Comparison of ENCODE assay signal across 8 mouse cellular contexts in the genomic region with DNA sequence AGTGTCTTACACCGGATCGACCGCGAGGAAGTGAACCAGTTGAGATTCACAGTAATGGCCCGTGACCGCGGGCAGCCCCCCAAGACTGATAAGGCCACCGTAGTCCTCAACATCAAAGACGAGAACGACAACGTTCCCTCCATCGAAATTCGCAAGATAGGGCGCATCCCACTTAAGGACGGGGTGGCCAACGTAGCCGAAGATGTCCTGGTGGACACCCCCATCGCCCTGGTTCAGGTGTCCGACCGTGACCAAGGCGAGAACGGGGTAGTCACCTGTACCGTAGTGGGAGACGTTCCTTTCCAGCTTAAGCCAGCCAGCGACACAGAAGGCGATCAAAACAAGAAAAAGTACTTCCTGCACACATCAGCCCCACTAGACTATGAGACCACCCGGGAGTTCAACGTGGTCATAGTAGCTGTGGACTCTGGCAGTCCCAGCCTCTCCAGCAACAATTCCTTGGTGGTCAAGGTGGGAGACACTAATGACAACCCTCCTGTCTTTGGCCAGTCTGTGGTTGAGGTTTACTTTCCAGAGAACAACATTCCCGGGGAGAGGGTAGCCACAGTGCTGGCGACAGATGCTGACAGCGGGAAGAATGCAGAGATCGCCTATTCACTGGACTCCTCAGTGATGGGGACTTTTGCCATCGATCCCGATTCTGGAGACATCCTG. TPM values are rescaled to one million over a fixed set of nuclear protein-coding genes. Genes with fewer than 3 reads are reported as not detected.
DNase-seq lines count a peak whose midpoint lies in the region; ATAC-seq and TF ChIP-seq lines count a peak whose summit lies in the region.

No protein-coding gene starts in this region.

- TF ChIP-seq CTCF in stomach, postnatal 0 days (IDR thresholded peaks at IDR 0.05; ENCODE audit: low read depth), result no peak

- TF ChIP-seq EP300 in stomach, postnatal 0 days (optimal IDR thresholded peaks at IDR 0.05), result no peak

- peaks cover 25% of the 10 kb centered on the region for H3K27me3 ChIP-seq in lung, embryonic 15.5 days
- 0 out of 2 replicates have a peak, but pooled peaks cover 3% of the 10 kb centered on the region for H3K27me3 ChIP-seq in heart, embryonic 16.5 days (ENCODE audit: control insufficient read depth, insufficient read depth, low read length)
- peaks cover 68% of the 10 kb centered on the region for H3K27me3 ChIP-seq in liver, embryonic 16.5 days (ENCODE audit: control insufficient read depth, insufficient read depth, low read depth, low read length)
- H3K27me3 ChIP-seq in stomach, postnatal 0 days (ENCODE audit: control insufficient read depth, insufficient read depth, low read length), result peaks cover 2% of the 10 kb centered on the region; the same call in 1 of the 2 replicates

- no peaks in the 10 kb centered on the region for H3K36me3 ChIP-seq in lung, embryonic 15.5 days
- H3K36me3 ChIP-seq in heart, embryonic 16.5 days (ENCODE audit: control insufficient read depth, insufficient read depth), result no peaks in the 10 kb centered on the region
- no peaks in the 10 kb centered on the region for H3K36me3 ChIP-seq in liver, embryonic 16.5 days (ENCODE audit: control insufficient read depth, insufficient read depth)
- no peaks in the 10 kb centered on the region for H3K36me3 ChIP-seq in stomach, postnatal 0 days (ENCODE audit: control insufficient read depth, insufficient read depth, low read length)

- H3K9ac ChIP-seq in lung, embryonic 15.5 days, result no peak overlapping the region
- peak overlapping the region; percentile 91 for H3K9ac ChIP-seq in heart, embryonic 16.5 days (ENCODE audit: low read length)
- H3K9ac ChIP-seq in liver, embryonic 16.5 days (ENCODE audit: low read depth, low read length), result no peak overlapping the region
- H3K9ac ChIP-seq in stomach, postnatal 0 days (ENCODE audit: low read length), result peak overlapping the region; percentile 58

- no peak for ATAC-seq in lung, embryonic 15.5 days (ENCODE audit: borderline replicate concordance, extremely low read depth, low FRiP score, low TSS enrichment)
- ATAC-seq in heart, embryonic 16.5 days (replicated peaks; ENCODE audit: extremely low read depth, insufficient read depth, low FRiP score), result no peak
- ATAC-seq in liver, embryonic 16.5 days (ENCODE audit: low read depth), result no peak
- ATAC-seq in stomach, postnatal 0 days (ENCODE audit: low FRiP score, low TSS enrichment), result no peak
- ATAC-seq in frontal cortex, adult (ENCODE audit: low TSS enrichment), result no peak

- WGBS in lung, embryonic 15.5 days, result 6% methylated on average over 34 of the region's 34 CpGs
- 7% methylated on average over 34 of the region's 34 CpGs for WGBS in heart, embryonic 16.5 days
- WGBS in liver, embryonic 16.5 days (ENCODE audit: insufficient replicate concordance), result 7% methylated on average over 34 of the region's 34 CpGs
- 5% methylated on average over 34 of the region's 34 CpGs for WGBS in stomach, postnatal 0 days

- H3K27ac ChIP-seq in lung, embryonic 15.5 days, result no peak overlapping the region
- peak overlapping the region; percentile 46 for H3K27ac ChIP-seq in heart, embryonic 16.5 days (ENCODE audit: low read length)
- no peak overlapping the region for H3K27ac ChIP-seq in liver, embryonic 16.5 days (ENCODE audit: low read length)
- no peak overlapping the region for H3K27ac ChIP-seq in stomach, postnatal 0 days (replicated peaks)

- H3K9me3 ChIP-seq in lung, embryonic 15.5 days, result no peaks in the 10 kb centered on the region
- H3K9me3 ChIP-seq in heart, embryonic 16.5 days (replicated peaks; ENCODE audit: control insufficient read depth, low read length), result no peaks in the 10 kb centered on the region
- H3K9me3 ChIP-seq in liver, embryonic 16.5 days (replicated peaks; ENCODE audit: control insufficient read depth, low read length), result no peaks in the 10 kb centered on the region
- H3K9me3 ChIP-seq in stomach, postnatal 0 days (ENCODE audit: control insufficient read depth, low read length), result no peaks in the 10 kb centered on the region

- H3K4me2 ChIP-seq in lung, embryonic 15.5 days, result peak overlapping the region; percentile 98
- peak overlapping the region; percentile 97 for H3K4me2 ChIP-seq in heart, embryonic 16.5 days (ENCODE audit: low read depth, low read length)
- H3K4me2 ChIP-seq in liver, embryonic 16.5 days (ENCODE audit: low read depth, low read length), result peak overlapping the region; percentile 72
- H3K4me2 ChIP-seq in stomach, postnatal 0 days (replicated peaks; ENCODE audit: low read depth), result peak overlapping the region; percentile 80

- H3K4me1 ChIP-seq in lung, embryonic 15.5 days, result peaks cover 31% of the 10 kb centered on the region
- 0 out of 2 replicates have a peak, but pooled peaks cover 2% of the 10 kb centered on the region for H3K4me1 ChIP-seq in heart, embryonic 16.5 days (ENCODE audit: control insufficient read depth, insufficient read depth, low read length)
- peaks cover 26% of the 10 kb centered on the region for H3K4me1 ChIP-seq in liver, embryonic 16.5 days (ENCODE audit: control insufficient read depth, low read depth, low read length)
- no peaks in the 10 kb centered on the region for H3K4me1 ChIP-seq in stomach, postnatal 0 days (replicated peaks; ENCODE audit: control insufficient read depth, insufficient read depth)

- H3K4me3 ChIP-seq in lung, embryonic 15.5 days, result peak overlapping the region; percentile 68
- peak overlapping the region; percentile 83 for H3K4me3 ChIP-seq in heart, embryonic 16.5 days (ENCODE audit: low read length)
- H3K4me3 ChIP-seq in liver, embryonic 16.5 days (ENCODE audit: low read depth, low read length), result peak overlapping the region; percentile 66
- H3K4me3 ChIP-seq in stomach, postnatal 0 days (ENCODE audit: low read depth, low read length), result peak overlapping the region; percentile 64

- DNase-seq in adrenal gland, postnatal 10 days, result peak; percentile 2
- DNase-seq in adrenal gland, adult 2 months, result no peak
- DNase-seq in lung, postnatal 4 days, result no peak
- DNase-seq in stomach, postnatal 0 days (ENCODE audit: low spot score), result no peak

RNA-seq across cellular contexts. Expression of a gene that starts 2.6 kb away (rescaled TPM):
- total RNA-seq in adrenal gland, postnatal 10 days (2021), result 1 to 10 TPM; 8.7 to 8.8 TPM
- total RNA-seq in adrenal gland, adult 2 months (2021), result 1 to 10 TPM; 1.4 to 2.6 TPM
- 1.1 and 1.8 TPM in 2 replicates for polyA plus RNA-seq in adrenal gland, adult 2 months (2012; rRNA removed)
- 3.6 and 3.7 TPM in 2 replicates for polyA plus RNA-seq in lung, embryonic 15.5 days (2015; fragmentation: Nextera tagmentation; extraction: Ambion mirVana)
- 22.7 and 22.8 TPM in 2 replicates for polyA plus RNA-seq in heart, embryonic 16.5 days (2015; fragmentation: Nextera tagmentation; extraction: Ambion mirVana)
- polyA plus RNA-seq in liver, embryonic 16.5 days (2015; fragmentation: Nextera tagmentation; extraction: Ambion mirVana), result 0.31 and 0.36 TPM in 2 replicates
- 6.4 and 6.7 TPM in 2 replicates for polyA plus RNA-seq in stomach, postnatal 0 days (2015; fragmentation: Nextera tagmentation; extraction: Ambion mirVana)

Comparison
In these comparisons a context has a peak if more than half of its experiments do, and no peak if none do; other contexts are left out.
1. H3K9ac ChIP-seq: peak in heart, embryonic 16.5 days (single experiment) and stomach, postnatal 0 days (single experiment); none in lung, embryonic 15.5 days (single experiment) and liver, embryonic 16.5 days (single experiment).
2. Peak in every context shown above with its lines, with median percentiles within 50 percentile points of each other: H3K4me2 ChIP-seq and H3K4me3 ChIP-seq.